Mouse (Mus musculus): Measurements from ENCODE around the gene Nrd1. TPM values are rescaled to one million over a fixed set of nuclear protein-coding genes. Genes with fewer than 3 reads are reported as not detected.

The Nrd1 gene
- total RNA-seq (2021) = 100 to 1,000 TPM; 116 to 192 TPM
- 8.8 and 8.9 TPM in 2 replicates for polyA plus RNA-seq (2012; rRNA removed)
- long read RNA-seq, full-length matches to known transcripts = 45 of 63 reads
- long read RNA-seq, partial matches to known transcripts = 10 of 63 reads
- long read RNA-seq, other reads (novel, unspliced or antisense) = 8 of 63 reads

GRCm38 (mm10) chr4:108999999-109000950, at the start of gene Nrd1:
Gene Nrd1 (plus strand): TSS chr4:109000655.
- peak; percentile 99 for DNase-seq

GRCm38 (mm10) chr4:108951663-108952062, 48.8 kb upstream of the Nrd1 start:
- DNase-seq = no peak

- DNase-seq = no peak
Observed at GRCm38 (mm10) chr4:108959696-108960095, 40.8 kb upstream of the Nrd1 start.

- DNase-seq = no peak
Observed at GRCm38 (mm10) chr4:108960619-108961460, 39.6 kb upstream of the Nrd1 start.

- DNase-seq = no peak
Observed at GRCm38 (mm10) chr4:108963017-108963416, 37.4 kb upstream of the Nrd1 start.

DNA sequence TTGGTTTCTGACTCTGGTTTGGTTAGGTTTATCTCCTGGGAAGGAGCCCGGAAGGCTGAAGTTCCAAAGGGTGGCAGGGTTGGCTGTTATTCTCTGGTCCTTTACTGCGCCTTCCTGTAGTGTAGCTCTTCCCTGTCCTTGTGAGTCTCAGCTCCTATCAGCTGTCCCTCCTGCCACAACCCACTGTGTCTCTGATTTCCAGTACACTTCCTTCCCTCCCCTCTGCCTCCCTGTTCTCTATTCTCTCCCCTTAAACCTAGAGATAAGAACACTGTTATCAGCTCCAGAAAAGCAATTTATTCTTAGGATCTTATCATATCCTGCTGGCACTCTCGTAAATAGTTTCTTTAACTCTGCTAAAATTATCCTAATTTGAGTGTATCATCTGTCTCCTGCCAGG, 30.9 kb upstream of the Nrd1 start:
- no peak for DNase-seq

DNA sequence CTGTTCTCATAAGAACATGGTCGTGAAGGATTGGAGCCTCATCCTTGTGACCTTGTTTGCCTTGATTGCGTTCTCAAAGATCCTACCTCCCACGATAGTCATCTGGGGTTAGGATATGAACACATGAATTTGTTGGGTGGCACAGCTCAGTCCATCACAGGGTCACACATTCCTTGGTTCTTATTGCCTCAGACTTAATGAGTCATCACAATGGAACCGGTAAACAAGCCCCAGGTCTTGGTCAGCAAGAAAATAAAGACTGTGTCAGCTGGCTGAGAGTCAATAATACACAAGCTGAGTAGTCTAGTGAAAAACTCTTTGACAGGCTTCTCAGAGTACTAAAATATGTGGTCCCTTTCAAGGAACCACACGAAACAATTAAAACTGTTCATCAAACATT, 29.4 kb upstream of the Nrd1 start:
- no peak for DNase-seq

- DNase-seq = peak; percentile 51
Observed at GRCm38 (mm10) chr4:108976458-108977071, 23.9 kb upstream of the Nrd1 start.

- no peak for DNase-seq
Observed at GRCm38 (mm10) chr4:108986833-108987472, 13.5 kb upstream of the Nrd1 start.

- no peak for DNase-seq
Observed at GRCm38 (mm10) chr4:108987473-108987842, 13.0 kb upstream of the Nrd1 start.

- no peak for DNase-seq
Observed at GRCm38 (mm10) chr4:108989430-108989829, 11.0 kb upstream of the Nrd1 start.

GRCm38 (mm10) chr4:108990032-108990431, 10.4 kb upstream of the Nrd1 start:
- DNase-seq = no peak

GRCm38 (mm10) chr4:108990571-108990970, 9.9 kb upstream of the Nrd1 start:
- no peak for DNase-seq

- DNase-seq = no peak
Observed at GRCm38 (mm10) chr4:108991811-108992210, 8.6 kb upstream of the Nrd1 start.

DNA sequence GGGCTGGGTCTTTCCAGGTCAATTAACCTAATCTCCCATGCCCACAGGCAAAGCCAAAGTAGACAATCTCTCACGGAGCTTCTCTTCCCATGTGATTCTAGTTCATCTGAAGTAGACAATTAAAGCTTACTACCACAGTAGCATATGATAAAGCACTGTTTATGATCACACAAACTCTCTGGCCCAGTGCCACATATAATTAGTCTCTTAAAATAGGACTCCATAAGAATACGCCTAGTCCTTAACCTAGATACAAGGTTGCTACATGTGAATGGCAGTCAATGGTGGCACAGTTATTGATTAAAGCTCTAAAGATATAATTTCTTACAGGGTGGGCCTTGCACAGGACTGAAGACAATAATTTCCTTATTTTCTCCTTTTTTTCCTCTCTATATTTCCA, 7.5 kb upstream of the Nrd1 start:
- DNase-seq = no peak

GRCm38 (mm10) chr4:109000961-109001360, 506 bp downstream of the Nrd1 start:
- no peak for DNase-seq

- DNase-seq = peak; percentile 55
Observed at GRCm38 (mm10) chr4:109008046-109008445, 7.6 kb downstream of the Nrd1 start.

GRCm38 (mm10) chr4:109014091-109014490, 13.6 kb downstream of the Nrd1 start:
- DNase-seq = no peak

DNA sequence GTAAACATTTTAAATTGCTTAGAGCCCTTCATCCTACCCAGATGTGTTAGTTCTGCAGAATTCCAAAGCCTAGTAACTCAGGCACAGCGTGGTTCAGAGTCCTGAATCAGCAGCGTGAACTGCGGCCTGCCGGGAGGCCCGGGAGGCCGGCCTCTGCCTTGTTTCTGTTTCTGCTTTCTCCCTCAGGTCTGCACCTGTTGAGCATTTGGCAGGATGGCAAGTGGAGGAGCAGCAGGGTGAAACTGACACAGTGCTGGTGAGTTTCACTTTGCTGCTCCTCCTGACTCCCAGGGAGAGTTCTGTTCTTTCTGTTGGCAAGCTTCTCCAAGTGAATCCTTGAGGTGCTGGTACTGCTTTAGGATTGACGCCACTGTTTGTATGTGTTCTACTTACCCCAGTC, 17.0 kb downstream of the Nrd1 start:
- no peak for DNase-seq

DNA sequence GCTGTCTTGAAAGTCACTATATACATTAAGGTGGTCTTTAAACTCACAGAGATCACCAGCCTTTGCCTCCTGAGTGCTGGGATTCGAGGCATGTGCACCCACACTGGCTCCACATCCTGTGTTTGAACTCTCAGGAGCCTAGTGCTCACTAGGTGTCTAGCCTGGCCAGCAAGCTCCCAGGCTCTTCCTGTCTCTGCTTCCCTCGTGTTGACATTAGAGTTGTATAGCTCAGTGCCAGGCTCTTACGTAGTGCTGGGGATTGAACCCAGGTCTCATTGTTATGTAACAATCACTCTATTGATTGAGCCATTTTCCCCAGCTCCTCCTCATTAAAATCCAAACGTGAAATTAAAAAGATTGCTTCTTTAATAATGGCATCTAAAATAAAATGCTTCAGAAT, 18.8 kb downstream of the Nrd1 start:
- DNase-seq = no peak

- peak; percentile 68 for DNase-seq
Observed at GRCm38 (mm10) chr4:109021976-109022375, 21.5 kb downstream of the Nrd1 start.

DNA sequence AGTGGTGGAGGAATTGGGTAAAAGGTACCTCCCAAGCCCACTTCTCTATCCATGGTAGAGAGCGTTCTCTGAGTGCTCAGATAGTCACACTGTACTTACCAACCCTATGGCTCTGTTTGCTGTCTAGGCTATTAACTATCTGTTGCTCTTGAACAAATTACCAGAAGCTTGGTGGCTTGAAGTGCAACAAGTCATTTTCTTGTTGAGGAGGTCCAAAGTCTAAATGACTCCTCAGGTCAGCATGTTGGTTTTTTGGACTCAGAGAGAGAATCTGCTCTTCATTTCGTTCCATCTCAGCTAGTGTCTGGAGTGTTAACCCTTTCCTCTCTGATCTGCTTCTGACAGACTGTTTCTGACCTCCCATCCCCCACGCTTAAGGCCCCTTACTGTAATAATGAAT, 24.6 kb downstream of the Nrd1 start:
- no peak for DNase-seq

Data from adrenal gland, adult 2 months (tissue).